Comparison of ENCODE assay signal across 22 mouse cellular contexts in the genomic region with DNA sequence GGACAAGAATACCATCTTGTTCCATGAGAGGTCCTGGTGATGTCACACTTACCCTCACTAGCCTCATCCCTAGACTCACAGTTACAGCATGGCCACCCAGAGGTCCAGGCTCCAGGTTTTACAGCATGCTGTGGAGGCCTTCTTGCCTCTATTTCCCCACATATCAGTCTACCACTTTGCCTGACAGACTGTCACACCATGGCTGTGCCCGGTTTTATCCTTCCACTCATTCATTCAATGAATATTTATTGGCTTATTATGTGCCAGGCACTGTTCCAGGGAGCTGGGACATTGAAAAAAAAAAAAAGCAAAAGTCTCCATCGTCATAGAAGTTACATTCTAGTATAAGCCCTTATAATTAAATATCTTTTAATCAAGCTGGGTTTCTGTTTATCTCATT.
DNase-seq lines count a peak whose midpoint lies in the region; ATAC-seq and TF ChIP-seq lines count a peak whose summit lies in the region.
"Had no signal": no experiment of that assay in that cellular context is flagged by ENCODE, and none has a peak within 500 bp of the region (broad histone marks: within the 10 kb centered on the region; RNA-seq: fewer than 3 reads in every experiment).

No protein-coding gene starts in this region.

- H3K27ac ChIP-seq in forebrain, embryonic 13.5 days: no peak overlapping the region
- no peak overlapping the region for H3K27ac ChIP-seq in forebrain, embryonic 11.5 days (ENCODE audit: low read depth, low read length)
- peak overlapping the region; percentile 74 for H3K27ac ChIP-seq in forebrain, embryonic 15.5 days (replicated peaks)
- H3K27ac ChIP-seq in forebrain, embryonic 10.5 days: no peak overlapping the region
- H3K27ac ChIP-seq in forebrain, postnatal 0 days (ENCODE audit: low read depth, low read length): 0 out of 2 replicates have a peak overlapping the region, but pooled peaks have one; percentile 6
- H3K27ac ChIP-seq in limb, embryonic 10.5 days: no peak overlapping the region
- H3K27ac ChIP-seq: embryonic facial prominence, embryonic 10.5 days; embryonic facial prominence, embryonic 12.5 days had no signal

- H3K4me3 ChIP-seq in forebrain, embryonic 13.5 days: no peak overlapping the region
- H3K4me3 ChIP-seq in forebrain, embryonic 11.5 days (ENCODE audit: low read depth, low read length): no peak overlapping the region
- no peak overlapping the region for H3K4me3 ChIP-seq in forebrain, embryonic 15.5 days
- H3K4me3 ChIP-seq in forebrain, embryonic 10.5 days: no peak overlapping the region
- no peak overlapping the region for H3K4me3 ChIP-seq in forebrain, postnatal 0 days (ENCODE audit: low read depth, low read length)
- H3K4me3 ChIP-seq in limb, embryonic 10.5 days: no peak overlapping the region
- H3K4me3 ChIP-seq: embryonic facial prominence, embryonic 10.5 days; embryonic facial prominence, embryonic 12.5 days had no signal

- peaks cover 19% of the 10 kb centered on the region for H3K4me1 ChIP-seq in forebrain, embryonic 13.5 days
- H3K4me1 ChIP-seq in forebrain, embryonic 11.5 days (replicated peaks; ENCODE audit: control insufficient read depth, insufficient read depth, low read length): no peaks in the 10 kb centered on the region
- H3K4me1 ChIP-seq in forebrain, embryonic 15.5 days: peaks cover 61% of the 10 kb centered on the region
- peaks cover 7% of the 10 kb centered on the region; the same call in 1 of the 2 replicates for H3K4me1 ChIP-seq in forebrain, embryonic 10.5 days
- peaks cover 3% of the 10 kb centered on the region; the same call in 1 of the 2 replicates for H3K4me1 ChIP-seq in forebrain, postnatal 0 days (ENCODE audit: insufficient read depth)
- H3K4me1 ChIP-seq in limb, embryonic 10.5 days: peaks cover 9% of the 10 kb centered on the region

- H3K9ac ChIP-seq in forebrain, embryonic 13.5 days: no peak overlapping the region
- no peak overlapping the region for H3K9ac ChIP-seq in forebrain, embryonic 11.5 days (ENCODE audit: low read length)
- H3K9ac ChIP-seq in forebrain, embryonic 15.5 days (replicated peaks): no peak overlapping the region
- H3K9ac ChIP-seq in forebrain, postnatal 0 days: no peak overlapping the region
- H3K9ac ChIP-seq: embryonic facial prominence, embryonic 12.5 days had no signal

- H3K9me3 ChIP-seq in forebrain, embryonic 13.5 days (replicated peaks): no peaks in the 10 kb centered on the region
- H3K9me3 ChIP-seq in forebrain, embryonic 11.5 days (ENCODE audit: control insufficient read depth, low read length): no peaks in the 10 kb centered on the region
- H3K9me3 ChIP-seq in forebrain, embryonic 15.5 days: no peaks in the 10 kb centered on the region
- H3K9me3 ChIP-seq in forebrain, embryonic 10.5 days: no peaks in the 10 kb centered on the region
- H3K9me3 ChIP-seq in forebrain, postnatal 0 days (ENCODE audit: low read length): no peaks in the 10 kb centered on the region
- no peaks in the 10 kb centered on the region for H3K9me3 ChIP-seq in limb, embryonic 10.5 days (replicated peaks)
- H3K9me3 ChIP-seq: embryonic facial prominence, embryonic 10.5 days; embryonic facial prominence, embryonic 12.5 days had no signal

- 46% methylated on average over 2 of the region's 2 CpGs for WGBS in forebrain, embryonic 13.5 days
- WGBS in forebrain, embryonic 11.5 days: 81% methylated on average over 2 of the region's 2 CpGs
- 15% methylated on average over 2 of the region's 2 CpGs for WGBS in forebrain, embryonic 15.5 days
- WGBS in forebrain, embryonic 10.5 days: 91% methylated on average over 2 of the region's 2 CpGs
- 19% methylated on average over 2 of the region's 2 CpGs for WGBS in forebrain, postnatal 0 days
- 89% methylated on average over 2 of the region's 2 CpGs for WGBS in limb, embryonic 10.5 days

- peak; percentile 19; the same call in 1 of the 2 replicates for ATAC-seq in forebrain, embryonic 13.5 days
- ATAC-seq in forebrain, embryonic 11.5 days (replicated peaks; ENCODE audit: low FRiP score): no peak
- peak; percentile 47; the same call in 1 of the 2 replicates for ATAC-seq in forebrain, embryonic 15.5 days (replicated peaks)
- ATAC-seq in forebrain, postnatal 0 days: no peak
- ATAC-seq: activated CD4-positive, CD25-positive, alpha-beta regulatory T cell, adult 4 months; CD4-positive, CD25-positive, alpha-beta regulatory T cell, adult 4 months; Patski had no signal

- no peaks in the 10 kb centered on the region for H3K36me3 ChIP-seq in forebrain, embryonic 13.5 days (ENCODE audit: poor library complexity, severe bottlenecking)
- no peaks in the 10 kb centered on the region for H3K36me3 ChIP-seq in forebrain, embryonic 11.5 days (ENCODE audit: control insufficient read depth, insufficient read depth, low read length)
- H3K36me3 ChIP-seq in forebrain, embryonic 15.5 days: no peaks in the 10 kb centered on the region
- no peaks in the 10 kb centered on the region for H3K36me3 ChIP-seq in forebrain, embryonic 10.5 days (replicated peaks)
- H3K36me3 ChIP-seq in forebrain, postnatal 0 days (ENCODE audit: insufficient read depth): no peaks in the 10 kb centered on the region
- H3K36me3 ChIP-seq in limb, embryonic 10.5 days: no peaks in the 10 kb centered on the region
- H3K36me3 ChIP-seq: embryonic facial prominence, embryonic 10.5 days; embryonic facial prominence, embryonic 12.5 days; G1E had no signal

- no peak overlapping the region for H3K4me2 ChIP-seq in forebrain, embryonic 13.5 days
- H3K4me2 ChIP-seq in forebrain, embryonic 11.5 days (ENCODE audit: low read depth, low read length, severe bottlenecking): no peak overlapping the region
- no peak overlapping the region for H3K4me2 ChIP-seq in forebrain, embryonic 15.5 days (replicated peaks)
- H3K4me2 ChIP-seq in forebrain, postnatal 0 days (ENCODE audit: low read depth): no peak overlapping the region
- H3K4me2 ChIP-seq: embryonic facial prominence, embryonic 12.5 days had no signal

- H3K27me3 ChIP-seq in forebrain, embryonic 13.5 days: no peaks in the 10 kb centered on the region
- H3K27me3 ChIP-seq in forebrain, embryonic 11.5 days (ENCODE audit: control insufficient read depth, insufficient read depth, low read length): no peaks in the 10 kb centered on the region
- H3K27me3 ChIP-seq in forebrain, embryonic 15.5 days: no peaks in the 10 kb centered on the region
- peaks cover 15% of the 10 kb centered on the region for H3K27me3 ChIP-seq in forebrain, embryonic 10.5 days (ENCODE audit: poor library complexity, severe bottlenecking)
- no peaks in the 10 kb centered on the region for H3K27me3 ChIP-seq in forebrain, postnatal 0 days (ENCODE audit: insufficient read depth, low read length)
- peaks cover 17% of the 10 kb centered on the region; the same call in 1 of the 2 replicates for H3K27me3 ChIP-seq in limb, embryonic 10.5 days (ENCODE audit: low read depth, poor library complexity, severe bottlenecking)
- H3K27me3 ChIP-seq: CH12.LX had no signal

- TF ChIP-seq CTCF in forebrain, postnatal 0 days (IDR thresholded peaks at IDR 0.05; ENCODE audit: low read depth): no peak

- DNase-seq in forebrain, embryonic 11.5 days (ENCODE audit: low spot score): no peak
- DNase-seq in forebrain, embryonic 10.5 days (ENCODE audit: extremely low spot score, low spot score): no peak
- DNase-seq in forebrain, postnatal 0 days: no peak
- DNase-seq in limb, embryonic 10.5 days (ENCODE audit: low spot score): no peak
- DNase-seq: adrenal gland, adult 8-10 months; B cell, adult 2 months; cerebellum, adult 11 months; cerebellum, adult 18-20 months; cerebellum, adult 8-10 months; cerebellum, adult 9-11 months; cerebellum, postnatal 14 days; cerebellum, postnatal 36 days; embryo, embryonic 11 days had no signal

Comparison
In these comparisons a context has a peak if more than half of its experiments do, and no peak if none do; other contexts are left out.
1. ATAC-seq: peak in forebrain, embryonic 13.5 days (single experiment) and forebrain, embryonic 15.5 days (single experiment); none in forebrain, embryonic 11.5 days (single experiment) and forebrain, postnatal 0 days (single experiment).
2. H3K27ac ChIP-seq: peak in forebrain, embryonic 15.5 days (single experiment) and forebrain, postnatal 0 days (single experiment); none in forebrain, embryonic 13.5 days (single experiment), forebrain, embryonic 11.5 days (single experiment), forebrain, embryonic 10.5 days (single experiment) and limb, embryonic 10.5 days (single experiment).